Mouse (Mus musculus) limb, embryonic 11.5 days (tissue): ENCODE results near the gene Zfhx3. TPM values are rescaled to one million over a fixed set of nuclear protein-coding genes. Genes with fewer than 3 reads are reported as not detected.

Source experiments
- ATAC-seq: fragments of 200-750 bp; cut with Nextera tagmentation; 2 replicates; pipeline ENCODE4 v1.8.0; 2017; ENCODE audit warnings: low read depth; ENCODE audit not compliant: insufficient number of reproducible peaks, low FRiP score, low TSS enrichment
- DNase-seq: peaks from one replicate; pipeline ENCODE4 v3.0.0-alpha.2; 2015; ENCODE audit warnings: low spot score
- H3K27ac ChIP-seq: fragments of 300-500 bp; sonication (generic); replicated peaks from 2 replicates; pipeline ENCODE4 v1.5.1; 2014; ENCODE audit warnings: low read depth, mild to moderate bottlenecking, low read length
- H3K27me3 ChIP-seq: fragments of 300-500 bp; sonication (generic); 2 replicates; pipeline ENCODE4 v1.6.1; 2014; ENCODE audit warnings: mild to moderate bottlenecking, low read length, mixed read lengths; ENCODE audit not compliant: control insufficient read depth, insufficient read depth
- H3K36me3 ChIP-seq: fragments of 300-500 bp; sonication (generic); 2 replicates; pipeline ENCODE4 v1.6.1; 2014; ENCODE audit warnings: mild to moderate bottlenecking, low read length, moderate library complexity, mixed read lengths; ENCODE audit not compliant: control insufficient read depth, insufficient read depth
- H3K4me1 ChIP-seq: fragments of 300-500 bp; sonication (generic); 2 replicates; pipeline ENCODE4 v1.6.1; 2014; ENCODE audit warnings: low read length, mixed read lengths; ENCODE audit not compliant: control insufficient read depth, insufficient read depth
- H3K4me2 ChIP-seq: fragments of 300-500 bp; sonication (generic); 2 replicates; pipeline ENCODE4 v1.6.1; 2014; ENCODE audit warnings: low read depth, mild to moderate bottlenecking, moderate library complexity; ENCODE audit not compliant: severe bottlenecking
- H3K4me3 ChIP-seq: fragments of 300-500 bp; sonication (generic); 2 replicates; pipeline ENCODE4 v1.5.1; 2014; ENCODE audit warnings: low read depth, low read length
- H3K9ac ChIP-seq: fragments of 300-500 bp; sonication (generic); 2 replicates; pipeline ENCODE4 v1.6.1; 2014; ENCODE audit warnings: mild to moderate bottlenecking, low read length
- H3K9me3 ChIP-seq: fragments of 300-500 bp; sonication (generic); 2 replicates; pipeline ENCODE4 v1.6.1; 2016; ENCODE audit warnings: low read length; ENCODE audit not compliant: control insufficient read depth
- WGBS: fragments of 180-500 bp; shearing (Covaris S2); extraction: QIAGEN DNeasy Blood & Tissue Kit; methylation state at CpG from one replicate; pipeline ENCODE4 v1.1.7; 2014; 5-methylcytosine and 5-hydroxymethylcytosine counted together
- polyA plus RNA-seq: library from polyadenylated mRNA; unstranded; fragments of >200 nt; fragmentation: Nextera tagmentation; extraction: Ambion mirVana; gene quantifications from 2 replicates; pipeline ENCODE4 v1.2.1, GENCODE M21; 2014

Zfhx3 gene
- polyA plus RNA-seq, 1 experiment from 2014 or later = 36.4 TPM

DNA sequence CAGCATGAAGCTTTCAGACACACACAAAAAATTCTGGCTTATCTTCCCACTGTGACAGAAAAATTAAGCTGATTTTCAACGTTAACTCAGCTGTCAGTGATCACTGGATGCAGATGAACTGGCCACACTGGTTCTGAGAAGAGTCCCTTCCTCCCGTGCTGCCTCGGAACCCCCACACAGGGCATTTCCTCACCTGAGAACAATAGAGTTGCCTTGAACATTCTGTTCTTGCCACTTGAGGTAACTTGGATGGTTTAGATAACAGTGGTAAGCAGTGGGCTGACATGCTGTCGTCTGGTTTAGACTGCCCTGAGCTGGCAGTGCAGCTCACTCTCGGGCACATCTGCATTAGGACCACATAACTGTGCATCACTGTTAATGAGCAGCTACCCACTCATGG lies 927.5 kb downstream of the Zfhx3 start:
- WGBS = 85% methylated on average over 5 of the region's 5 CpGs
- no peak overlapping the region for H3K4me2 ChIP-seq
- H3K4me3 ChIP-seq = no peak overlapping the region
- ATAC-seq (no peak), DNase-seq (no peak)
- peaks cover 2% of the 10 kb centered on the region; the same call in 1 of the 2 replicates for H3K36me3 ChIP-seq
- H3K4me1 ChIP-seq = no peaks in the 10 kb centered on the region
- H3K9ac ChIP-seq = no peak overlapping the region
- H3K9me3 ChIP-seq = no peaks in the 10 kb centered on the region; the same call in 1 of the 2 replicates
- H3K27me3 ChIP-seq = no peaks in the 10 kb centered on the region
- H3K27ac ChIP-seq = no peak overlapping the region

DNA sequence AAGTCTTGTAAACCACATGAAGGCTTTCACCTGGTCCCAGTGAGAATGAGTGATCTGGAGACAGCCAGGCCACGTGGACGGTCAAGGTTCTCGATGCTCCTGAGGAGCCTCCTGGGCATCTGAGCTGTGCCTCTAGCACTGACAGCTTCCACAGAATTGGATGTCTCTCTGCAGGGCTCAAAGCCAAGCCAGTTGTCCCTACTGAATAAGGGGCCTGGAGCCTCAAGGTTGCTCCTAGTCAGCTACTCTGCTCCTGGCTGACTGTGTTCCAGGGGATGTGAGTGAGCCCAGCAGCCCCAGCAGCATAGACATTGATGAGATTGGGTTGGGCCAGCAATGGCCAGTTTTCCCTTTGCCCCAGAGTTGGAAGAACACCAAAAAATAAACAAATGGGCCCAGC lies 927.9 kb downstream of the Zfhx3 start:
- H3K27ac ChIP-seq = no peak overlapping the region
- H3K36me3 ChIP-seq = peaks cover 2% of the 10 kb centered on the region; the same call in 1 of the 2 replicates
- 89% methylated on average over 3 of the region's 3 CpGs for WGBS
- H3K4me3 ChIP-seq = no peak overlapping the region
- H3K4me2 ChIP-seq = no peak overlapping the region
- H3K27me3 ChIP-seq = no peaks in the 10 kb centered on the region
- no peak for DNase-seq
- no peak overlapping the region for H3K9ac ChIP-seq
- no peaks in the 10 kb centered on the region for H3K4me1 ChIP-seq
- no peaks in the 10 kb centered on the region; the same call in 1 of the 2 replicates for H3K9me3 ChIP-seq
- ATAC-seq = no peak

DNA sequence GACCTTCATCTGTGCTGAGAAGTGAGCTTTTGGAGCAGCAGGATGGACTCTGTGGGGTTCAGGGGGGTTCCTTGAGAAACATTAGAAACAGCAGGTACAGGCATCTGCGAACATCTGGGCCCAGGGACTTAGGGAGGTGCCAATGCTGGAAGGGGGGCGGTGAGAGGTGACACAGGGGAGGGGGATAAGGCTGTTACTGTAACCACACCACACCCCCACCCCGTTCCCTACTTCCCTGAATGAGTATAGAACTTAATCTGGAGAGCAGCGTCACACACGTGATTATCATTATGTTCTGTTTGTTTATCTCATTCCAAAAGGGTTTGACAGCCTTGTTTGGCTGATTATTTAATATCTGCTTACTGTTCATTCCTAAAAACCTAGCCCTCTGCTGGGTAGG lies 933.3 kb downstream of the Zfhx3 start:
- Histone ChIP-seq H3K27ac (no peak overlapping the region), H3K27me3 (no peaks in the 10 kb centered on the region), H3K9ac (no peak overlapping the region), H3K9me3 (no peaks in the 10 kb centered on the region; the same call in 1 of the 2 replicates), H3K4me2 (no peak overlapping the region), H3K4me1 (no peaks in the 10 kb centered on the region), H3K4me3 (no peak overlapping the region), H3K36me3 (peaks cover 2% of the 10 kb centered on the region; the same call in 1 of the 2 replicates)
- 86% methylated on average over 5 of the region's 5 CpGs for WGBS
- ATAC-seq (no peak), DNase-seq (no peak)

DNA sequence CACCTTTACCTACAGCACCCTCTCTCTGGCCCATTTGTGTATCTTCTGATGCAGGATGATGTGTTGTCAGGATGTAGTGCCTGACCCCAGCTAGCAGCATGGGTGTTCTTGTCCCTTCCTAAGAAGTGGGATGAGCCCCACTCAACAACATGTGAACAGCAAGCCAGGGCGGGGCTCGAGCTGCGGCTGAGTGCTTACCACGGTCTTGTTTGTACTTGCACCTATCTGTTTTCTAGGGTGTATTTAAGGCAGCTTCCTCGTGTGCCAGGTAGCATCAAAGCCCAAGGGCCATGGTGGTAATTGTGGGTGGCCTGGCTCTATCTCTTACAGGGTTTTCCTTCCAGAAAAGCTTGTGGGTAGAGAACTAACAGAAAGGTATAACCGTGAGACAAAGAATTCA lies 937.7 kb downstream of the Zfhx3 start:
- DNase-seq (no peak), ATAC-seq (no peak)
- Histone ChIP-seq H3K4me3 (no peak overlapping the region), H3K9ac (no peak overlapping the region), H3K4me1 (peaks cover 6% of the 10 kb centered on the region), H3K27ac (no peak overlapping the region), H3K27me3 (no peaks in the 10 kb centered on the region), H3K9me3 (no peaks in the 10 kb centered on the region), H3K4me2 (no peak overlapping the region), H3K36me3 (no peaks in the 10 kb centered on the region; the same call in 1 of the 2 replicates)
- WGBS = 76% methylated on average over 6 of the region's 6 CpGs

DNA sequence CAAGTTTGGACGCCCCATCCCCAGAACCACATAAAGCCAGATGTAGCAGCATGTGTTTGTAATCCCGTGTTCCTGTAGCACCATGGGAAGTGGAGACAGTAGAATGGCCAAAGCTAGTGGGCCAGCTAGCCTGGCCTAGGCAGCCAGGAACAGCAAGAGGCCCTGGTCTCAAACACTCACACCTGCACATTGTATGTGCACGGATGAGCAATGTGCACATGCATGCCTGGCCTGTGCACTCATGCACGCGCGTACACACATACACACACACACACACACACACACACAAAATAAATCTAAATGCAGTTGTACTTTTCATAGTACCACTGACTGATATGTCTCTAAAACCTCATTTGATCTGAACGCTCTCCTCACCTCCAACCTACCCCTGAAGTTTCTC lies 938.9 kb downstream of the Zfhx3 start:
- Histone ChIP-seq H3K27ac (no peak overlapping the region), H3K9me3 (no peaks in the 10 kb centered on the region), H3K36me3 (no peaks in the 10 kb centered on the region), H3K9ac (no peak overlapping the region), H3K4me2 (no peak overlapping the region), H3K4me1 (peaks cover 10% of the 10 kb centered on the region), H3K27me3 (no peaks in the 10 kb centered on the region), H3K4me3 (no peak overlapping the region)
- ATAC-seq (no peak), DNase-seq (no peak)
- WGBS = 94% methylated on average over 7 of the region's 7 CpGs

DNA sequence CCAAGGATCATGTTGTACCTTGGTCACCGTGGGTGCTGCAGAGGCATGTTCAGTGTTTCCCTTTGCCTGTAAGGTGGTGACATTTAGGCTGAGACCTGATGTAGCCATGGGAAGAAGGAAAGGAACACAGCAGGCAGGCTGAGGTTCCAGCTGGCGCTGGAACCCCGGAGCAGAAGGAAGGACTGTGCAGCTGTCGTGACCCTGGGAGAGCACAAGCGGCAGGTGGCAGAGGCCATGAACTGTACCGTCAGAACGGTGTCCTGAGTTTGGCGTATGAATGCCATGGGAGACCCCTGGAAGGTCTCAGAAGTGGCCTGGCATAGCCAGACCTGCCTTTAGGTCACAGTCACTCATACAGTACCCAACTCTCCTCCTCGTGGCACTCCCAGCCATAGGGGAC lies 939.6 kb downstream of the Zfhx3 start:
- ATAC-seq (no peak), DNase-seq (no peak)
- Histone ChIP-seq H3K4me3 (no peak overlapping the region), H3K4me1 (peaks cover 14% of the 10 kb centered on the region), H3K9me3 (no peaks in the 10 kb centered on the region), H3K9ac (no peak overlapping the region), H3K4me2 (no peak overlapping the region), H3K36me3 (no peaks in the 10 kb centered on the region), H3K27ac (no peak overlapping the region), H3K27me3 (no peaks in the 10 kb centered on the region)
- WGBS = 91% methylated on average over 9 of the region's 9 CpGs

DNA sequence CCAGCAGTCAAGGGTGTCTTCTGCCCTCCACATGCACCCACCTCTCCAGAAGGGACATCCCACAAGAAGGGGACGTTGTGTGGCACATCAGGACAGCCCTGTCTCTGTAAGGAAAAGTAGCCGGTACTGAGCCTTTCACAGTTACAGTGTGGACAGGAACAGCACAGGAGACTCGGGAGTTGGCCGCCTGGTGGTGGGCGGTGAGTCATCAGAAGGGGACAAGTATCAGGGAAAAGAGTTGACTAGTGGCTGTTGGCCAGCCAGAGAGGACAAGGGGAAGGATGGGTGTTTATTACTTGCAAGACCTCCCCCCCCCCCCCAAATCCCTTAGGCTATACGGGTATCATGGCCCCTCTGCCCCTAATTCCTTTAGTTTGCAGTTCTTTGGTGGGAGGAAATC lies 940.9 kb downstream of the Zfhx3 start:
- no peak for ATAC-seq
- DNase-seq = no peak
- Histone ChIP-seq H3K27ac (no peak overlapping the region), H3K9me3 (no peaks in the 10 kb centered on the region), H3K36me3 (no peaks in the 10 kb centered on the region), H3K4me2 (no peak overlapping the region), H3K4me3 (no peak overlapping the region), H3K9ac (no peak overlapping the region), H3K4me1 (peaks cover 26% of the 10 kb centered on the region), H3K27me3 (no peaks in the 10 kb centered on the region)
- 80% methylated on average over 6 of the region's 6 CpGs for WGBS

DNA sequence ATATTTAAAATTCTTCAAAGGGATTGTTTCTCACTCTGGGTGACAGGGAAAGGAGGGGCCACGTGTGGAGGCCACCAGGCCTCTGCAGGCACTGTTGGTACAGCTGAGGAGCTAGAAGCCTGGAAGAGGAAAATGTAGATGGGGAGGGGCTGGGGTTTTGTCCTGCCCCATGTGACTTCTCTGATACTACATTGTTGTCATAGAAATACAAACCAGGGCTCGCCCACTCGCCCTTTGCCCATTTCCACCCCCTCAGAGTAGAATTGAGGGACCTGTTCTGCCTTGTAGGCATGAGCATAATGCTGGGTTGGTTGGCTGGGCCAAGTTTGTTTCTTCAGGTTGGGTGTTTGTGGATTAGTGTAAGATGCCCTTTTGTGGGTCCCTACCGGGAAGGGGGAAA lies 942.5 kb downstream of the Zfhx3 start:
- Histone ChIP-seq H3K27me3 (no peaks in the 10 kb centered on the region), H3K4me2 (no peak overlapping the region), H3K9ac (no peak overlapping the region), H3K4me3 (no peak overlapping the region), H3K27ac (no peak overlapping the region), H3K4me1 (peaks cover 40% of the 10 kb centered on the region), H3K9me3 (no peaks in the 10 kb centered on the region), H3K36me3 (no peaks in the 10 kb centered on the region)
- DNase-seq (no peak), ATAC-seq (no peak)
- 44% methylated on average over 4 of the region's 4 CpGs for WGBS

DNA sequence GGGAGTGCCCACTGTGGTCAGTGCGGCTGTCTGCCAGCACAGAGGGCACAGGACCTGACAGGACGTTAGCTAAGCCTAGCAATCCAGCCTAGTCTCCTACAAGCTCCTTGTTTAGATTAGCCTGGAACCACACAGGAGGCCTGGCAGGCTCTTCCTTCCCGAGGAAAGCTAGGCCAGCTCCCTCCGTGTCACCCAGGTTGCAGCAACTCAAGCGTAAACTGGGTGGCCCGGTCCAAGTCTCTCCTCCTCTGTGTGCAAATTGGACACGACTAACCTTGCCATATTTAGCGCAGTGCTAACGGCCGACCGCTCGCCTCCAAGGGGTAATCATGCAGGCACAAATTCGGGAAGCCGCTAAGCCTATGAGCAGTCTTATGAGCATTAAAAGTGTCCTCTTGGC lies 943.0 kb downstream of the Zfhx3 start:
- Histone ChIP-seq H3K9me3 (no peaks in the 10 kb centered on the region), H3K4me3 (no peak overlapping the region), H3K27me3 (no peaks in the 10 kb centered on the region), H3K27ac (no peak overlapping the region), H3K36me3 (no peaks in the 10 kb centered on the region), H3K4me1 (peaks cover 41% of the 10 kb centered on the region), H3K4me2 (no peak overlapping the region), H3K9ac (no peak overlapping the region)
- DNase-seq (no peak), ATAC-seq (no peak)
- 71% methylated on average over 14 of the region's 14 CpGs for WGBS
